Mouse (Mus musculus): ENCODE data around the gene Slc38a3.

- TF ChIP-seq POLR2A (IDR thresholded peaks at IDR 0.05; ENCODE audit: low read depth, low read length) (peak; percentile 15), CTCF (conservative IDR thresholded peaks at IDR 0.05; ENCODE audit: insufficient read depth, insufficient read length, low read depth, low read length) (peak; percentile 88)
Measured at GRCm38 (mm10) chr9:107644495-107645152, 24.7 kb downstream of the Slc38a3 start.

Measured in kidney, adult 2 months (tissue).